Mouse (Mus musculus) forebrain, embryonic 10.5 days (tissue): ENCODE results near the gene Tubgcp2. TPM values are rescaled to one million over a fixed set of nuclear protein-coding genes. Genes with fewer than 3 reads are reported as not detected.

Source experiments
- DNase-seq: peaks from one replicate; pipeline ENCODE4 v3.0.0-alpha.2; 2017; ENCODE audit warnings: low spot score; ENCODE audit errors: extremely low spot score
- H3K27ac ChIP-seq: fragments of 300-500 bp; sonication (generic); 2 replicates; pipeline ENCODE4 v1.5.1; 2016; ENCODE audit warnings: mild to moderate bottlenecking
- H3K27me3 ChIP-seq: fragments of 300-500 bp; sonication (generic); 2 replicates; pipeline ENCODE4 v1.6.1; 2016; ENCODE audit warnings: mild to moderate bottlenecking; ENCODE audit not compliant: poor library complexity, severe bottlenecking
- H3K36me3 ChIP-seq: fragments of 300-500 bp; sonication (generic); replicated peaks from 2 replicates; pipeline ENCODE4 v1.6.1; 2016; ENCODE audit warnings: mild to moderate bottlenecking, moderate library complexity
- H3K4me1 ChIP-seq: fragments of 300-500 bp; sonication (generic); 2 replicates; pipeline ENCODE4 v1.6.1; 2016
- H3K4me3 ChIP-seq: fragments of 300-500 bp; sonication (generic); 2 replicates; pipeline ENCODE4 v1.5.1; 2016; ENCODE audit warnings: mild to moderate bottlenecking, moderate library complexity
- H3K9me3 ChIP-seq: fragments of 300-500 bp; sonication (generic); 2 replicates; pipeline ENCODE4 v1.6.1; 2016; ENCODE audit warnings: mild to moderate bottlenecking, moderate library complexity
- WGBS: fragments of 180-500 bp; shearing (Covaris S2); methylation state at CpG from one replicate; pipeline ENCODE4 v1.1.7; 2016; 5-methylcytosine and 5-hydroxymethylcytosine counted together
- polyA plus RNA-seq: library from polyadenylated mRNA; unstranded; fragments of >200 nt; fragmentation: Nextera tagmentation; extraction: Ambion mirVana; gene quantifications from 2 replicates; pipeline ENCODE4 v1.2.1, GENCODE M21; 2016

Tubgcp2 gene
- polyA plus RNA-seq, 1 experiment from 2014 or later, result 80.6 TPM

DNA sequence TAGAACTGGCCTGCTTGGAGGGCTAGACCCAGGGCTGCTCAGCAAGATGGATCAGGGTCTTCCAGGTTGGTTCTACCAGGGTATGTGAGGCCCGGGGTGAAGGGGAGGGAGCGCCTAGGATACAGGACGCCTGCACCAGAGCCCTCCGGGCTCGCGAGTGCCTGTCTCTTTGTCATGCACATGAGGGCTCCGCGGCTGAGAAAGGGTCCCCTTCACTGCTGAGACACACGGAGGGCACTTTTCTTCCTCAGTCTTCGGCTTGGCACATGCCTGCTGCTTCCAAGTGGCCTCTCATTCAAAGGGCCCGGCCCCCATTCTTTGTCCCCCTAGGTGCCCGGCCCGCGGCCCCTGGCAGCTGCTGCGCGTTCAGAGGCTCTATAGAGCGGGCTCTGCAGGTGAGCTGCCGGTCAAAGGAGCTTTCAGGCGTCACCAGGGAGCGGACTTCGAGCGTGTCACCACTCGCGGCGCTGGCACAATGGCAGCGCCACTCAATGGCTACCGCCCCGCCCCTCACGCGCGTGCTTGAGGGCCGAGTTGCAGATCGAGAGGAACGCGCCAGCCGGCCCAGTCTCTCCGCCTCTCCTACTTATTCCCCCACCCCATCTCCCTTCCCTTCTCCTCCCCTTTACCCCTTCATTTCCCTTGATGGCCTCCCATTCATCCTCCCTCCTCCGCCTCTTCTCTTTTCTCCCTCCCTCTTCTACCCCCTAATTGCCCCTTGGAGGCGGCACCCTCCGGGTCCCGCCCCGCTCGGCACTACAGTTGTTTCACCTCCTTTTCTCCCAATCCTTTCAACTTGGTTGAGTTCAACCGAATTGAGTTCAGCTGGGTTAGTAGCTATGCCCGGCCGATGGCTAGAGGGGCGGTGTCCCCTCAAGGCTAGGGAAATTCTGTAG is 24.7 kb upstream of the Tubgcp2 start:
- Histone ChIP-seq H3K9me3 (no peaks in the 10 kb centered on the region), H3K4me3 (peak overlapping the region; percentile 54), H3K4me1 (peaks cover 82% of the 10 kb centered on the region), H3K27me3 (peaks cover 100% of the 10 kb centered on the region), H3K36me3 (no peaks in the 10 kb centered on the region), H3K27ac (peak overlapping the region; percentile 88)
- DNase-seq, result peak; percentile 85
- under 1% methylated on average over 47 of the region's 47 CpGs for WGBS

GRCm38 (mm10) chr7:140059601-140060000 is 23.1 kb upstream of the Tubgcp2 start:
- Histone ChIP-seq H3K27ac (peak overlapping the region; percentile 88; the same call in 1 of the 2 replicates), H3K9me3 (peaks cover 7% of the 10 kb centered on the region; the same call in 1 of the 2 replicates), H3K36me3 (no peaks in the 10 kb centered on the region), H3K27me3 (peaks cover 100% of the 10 kb centered on the region), H3K4me1 (peaks cover 76% of the 10 kb centered on the region), H3K4me3 (no peak overlapping the region)
- DNase-seq, result peak; percentile 46
- 11% methylated on average over 4 of the region's 4 CpGs for WGBS

GRCm38 (mm10) chr7:140058528-140058927 is 22.1 kb upstream of the Tubgcp2 start:
- Histone ChIP-seq H3K36me3 (no peaks in the 10 kb centered on the region), H3K27me3 (peaks cover 100% of the 10 kb centered on the region), H3K4me3 (peak overlapping the region; percentile 55), H3K9me3 (peaks cover 7% of the 10 kb centered on the region; the same call in 1 of the 2 replicates), H3K4me1 (peaks cover 74% of the 10 kb centered on the region), H3K27ac (peak overlapping the region; percentile 91)
- DNase-seq, result no peak
- 10% methylated on average over 7 of the region's 7 CpGs for WGBS

- H3K36me3 ChIP-seq, result no peaks in the 10 kb centered on the region
- 2% methylated on average over 53 of the region's 53 CpGs for WGBS
- DNase-seq, result peak; percentile 90
- peaks cover 7% of the 10 kb centered on the region; the same call in 1 of the 2 replicates for H3K9me3 ChIP-seq
- H3K27me3 ChIP-seq, result peaks cover 100% of the 10 kb centered on the region
- peak overlapping the region; percentile 55 for H3K4me3 ChIP-seq
- H3K27ac ChIP-seq, result peak overlapping the region; percentile 91
- H3K4me1 ChIP-seq, result peaks cover 67% of the 10 kb centered on the region
These were observed 21.2 kb upstream of the Tubgcp2 start for GRCm38 (mm10) chr7:140057413-140058407.

GRCm38 (mm10) chr7:140054124-140054523 is 17.7 kb upstream of the Tubgcp2 start:
- peaks cover 7% of the 10 kb centered on the region; the same call in 1 of the 2 replicates for H3K9me3 ChIP-seq
- DNase-seq, result no peak
- peaks cover 42% of the 10 kb centered on the region for H3K4me1 ChIP-seq
- H3K27me3 ChIP-seq, result peaks cover 100% of the 10 kb centered on the region
- no peaks in the 10 kb centered on the region for H3K36me3 ChIP-seq
- H3K4me3 ChIP-seq, result no peak overlapping the region
- no peak overlapping the region for H3K27ac ChIP-seq
- 78% methylated on average over 4 of the region's 4 CpGs for WGBS

- under 1% methylated on average over 34 of the region's 34 CpGs for WGBS
- H3K36me3 ChIP-seq, result no peaks in the 10 kb centered on the region
- H3K4me3 ChIP-seq, result peak overlapping the region; percentile 47
- peaks cover 100% of the 10 kb centered on the region for H3K27me3 ChIP-seq
- no peaks in the 10 kb centered on the region for H3K9me3 ChIP-seq
- peaks cover 29% of the 10 kb centered on the region for H3K4me1 ChIP-seq
- no peak overlapping the region for H3K27ac ChIP-seq
- peak; percentile 59 for DNase-seq
These were observed 12.7 kb upstream of the Tubgcp2 start for GRCm38 (mm10) chr7:140049115-140049689.

- peaks cover 29% of the 10 kb centered on the region for H3K4me1 ChIP-seq
- H3K27ac ChIP-seq, result 0 out of 2 replicates have a peak within 1 kb of the TSS, but pooled peaks have one; percentile 26
- no peak for DNase-seq
These were observed 12.1 kb upstream of the Tubgcp2 start, which contains the start of gene Msx3 for GRCm38 (mm10) chr7:140048361-140049114. Gene Msx3, minus strand, starts transcription at chr7:140049089.

DNA sequence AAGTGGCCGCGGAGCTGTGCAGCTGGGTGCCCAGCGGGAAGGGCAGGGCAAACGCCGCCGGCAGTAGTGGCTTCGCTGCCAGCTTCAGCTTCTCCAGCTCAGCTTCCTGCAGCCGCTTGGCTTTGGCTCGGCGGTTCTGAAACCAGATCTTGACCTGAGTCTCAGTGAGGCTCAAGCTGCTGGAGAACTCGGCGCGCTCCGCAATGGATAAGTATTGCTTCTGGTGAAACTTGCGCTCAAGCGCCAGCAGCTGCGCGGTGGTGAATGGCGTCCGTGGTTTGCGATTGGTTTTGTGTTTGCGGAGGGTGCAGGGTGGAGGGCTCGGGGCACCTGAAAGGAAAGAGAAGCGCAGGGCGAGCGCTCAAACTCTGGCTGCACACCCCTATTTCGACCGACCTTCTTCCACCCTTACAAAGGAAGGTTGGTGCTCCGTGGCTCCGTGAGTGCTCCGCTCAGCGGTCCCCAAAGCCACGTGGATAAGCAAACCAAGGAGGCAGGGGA is 11.4 kb upstream of the Tubgcp2 start:
- peak overlapping the region; percentile 47 for H3K4me3 ChIP-seq
- H3K27me3 ChIP-seq, result peaks cover 100% of the 10 kb centered on the region
- no peaks in the 10 kb centered on the region for H3K36me3 ChIP-seq
- H3K4me1 ChIP-seq, result peaks cover 29% of the 10 kb centered on the region
- H3K27ac ChIP-seq, result 0 out of 2 replicates have a peak overlapping the region, but pooled peaks have one; percentile 26
- no peak for DNase-seq
- WGBS, result under 1% methylated on average over 33 of the region's 33 CpGs
- no peaks in the 10 kb centered on the region for H3K9me3 ChIP-seq

More at GRCm38 (mm10) chr7:140048361-140049114, 12.1 kb upstream of the Tubgcp2 start, which contains the start of gene Msx3:
- no peaks in the 10 kb centered on the region for H3K9me3 ChIP-seq
- H3K36me3 ChIP-seq, result no peaks in the 10 kb centered on the region
- H3K27me3 ChIP-seq, result peaks cover 100% of the 10 kb centered on the region
- peak within 1 kb of the TSS; percentile 47 for H3K4me3 ChIP-seq
- WGBS, result under 1% methylated on average over 56 of the region's 56 CpGs

DNA sequence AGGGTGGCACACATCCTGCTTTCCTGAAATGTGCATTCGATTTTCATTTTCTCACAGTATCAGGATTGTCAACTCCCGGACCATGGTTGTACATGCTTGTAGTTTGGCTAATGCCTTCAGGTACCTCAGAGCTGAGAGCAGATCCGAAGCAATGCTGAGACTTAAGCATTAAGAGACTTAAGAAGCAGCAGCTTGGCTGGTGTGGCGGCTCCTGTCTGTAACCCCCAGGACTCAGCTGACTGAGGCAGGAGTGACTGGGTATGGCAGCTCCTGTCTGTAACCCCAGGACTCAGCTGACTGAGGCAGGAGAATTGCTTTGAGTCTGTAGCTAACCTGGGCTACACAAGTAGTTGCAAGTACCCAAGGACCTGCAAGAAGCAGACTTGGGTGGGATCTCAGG is 9.1 kb upstream of the Tubgcp2 start:
- no peak for DNase-seq
- Histone ChIP-seq H3K27me3 (peaks cover 91% of the 10 kb centered on the region), H3K4me1 (peaks cover 27% of the 10 kb centered on the region), H3K9me3 (no peaks in the 10 kb centered on the region), H3K4me3 (no peak overlapping the region), H3K27ac (no peak overlapping the region), H3K36me3 (peaks cover 7% of the 10 kb centered on the region)
- WGBS, result 78% methylated on average over 4 of the region's 4 CpGs

DNA sequence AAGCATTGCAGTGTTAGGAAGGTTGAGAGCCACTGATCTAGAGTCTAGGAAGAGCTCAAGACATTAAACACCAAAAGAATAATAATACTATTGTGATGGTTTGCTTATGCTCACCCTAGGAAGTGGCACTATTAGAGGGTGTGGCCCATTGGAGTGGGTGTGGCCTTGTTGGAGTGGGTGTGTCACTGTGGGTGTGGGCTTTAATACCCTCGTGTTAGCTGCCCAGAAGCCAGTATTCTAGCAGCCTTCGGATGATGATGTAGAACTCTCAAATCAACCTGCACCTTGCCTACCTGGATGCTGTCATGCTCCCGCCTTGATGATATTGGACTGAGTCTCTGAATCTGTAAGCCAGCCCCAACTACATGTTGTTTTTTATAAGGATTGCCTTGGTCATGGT is 6.3 kb upstream of the Tubgcp2 start:
- Histone ChIP-seq H3K36me3 (peaks cover 28% of the 10 kb centered on the region), H3K27me3 (peaks cover 74% of the 10 kb centered on the region), H3K9me3 (no peaks in the 10 kb centered on the region), H3K4me1 (peaks cover 4% of the 10 kb centered on the region), H3K4me3 (no peak overlapping the region), H3K27ac (no peak overlapping the region)
- 76% methylated on average over 3 of the region's 3 CpGs for WGBS
- no peak for DNase-seq

DNA sequence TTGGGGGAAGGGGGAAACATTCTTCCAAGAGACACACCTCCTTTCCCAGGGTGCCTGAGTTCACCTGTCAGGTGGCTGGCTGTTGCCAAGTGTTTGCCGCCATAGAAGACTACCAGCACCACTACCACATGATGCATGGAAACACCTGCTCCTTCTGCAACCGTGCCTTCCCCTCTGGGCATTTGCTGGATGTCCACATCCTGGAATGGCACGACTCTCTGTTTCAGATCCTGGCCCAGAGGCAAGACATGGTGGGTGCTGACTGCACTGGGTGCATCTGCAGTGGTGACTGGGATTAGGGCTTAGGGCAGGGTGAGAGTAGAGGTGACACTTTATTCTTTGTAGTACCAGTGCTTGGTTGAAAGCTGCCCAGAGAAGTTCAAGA is 694 bp upstream of the Tubgcp2 start:
- DNase-seq, result no peak
- H3K9me3 ChIP-seq, result no peaks in the 10 kb centered on the region
- no peak overlapping the region for H3K27ac ChIP-seq
- 56% methylated on average over 3 of the region's 3 CpGs for WGBS
- H3K4me3 ChIP-seq, result peak overlapping the region; percentile 87
- peaks cover 54% of the 10 kb centered on the region for H3K36me3 ChIP-seq
- H3K4me1 ChIP-seq, result peaks cover 32% of the 10 kb centered on the region
- H3K27me3 ChIP-seq, result peaks cover 25% of the 10 kb centered on the region
